Mouse (Mus musculus) left cerebral cortex, postnatal 36 days (tissue): ENCODE results near the gene Fam168b. TPM values are rescaled to one million over a fixed set of nuclear protein-coding genes. Genes with fewer than 3 reads are reported as not detected.

Source experiments
- DNase-seq, 2 experiments: peaks; one replicate each; pipeline ENCODE4 v3.0.0; 2021 to 2022; ENCODE audit warnings: low spot score in 2 of 2, mixed read lengths in 1 of 2
- intact Hi-C: fragments of 180-260 bp; cut with DNase I; formaldehyde crosslinking; loops from one replicate; pipeline ENCODE4 v1.15.1; 2025
- total RNA-seq, 2 experiments: library from RNA; stranded (reverse); gene quantifications; 2 replicates each; pipeline ENCODE4 v1.2.3; 2021

The Fam168b gene
- total RNA-seq, 2 experiments from 2014 or later = 247 to 252 TPM

GRCm38 (mm10) chr1:34852116-34852878, 9.4 kb upstream of the Fam168b start:
- DNase-seq = no peak
- intact Hi-C loops = no loop called here

GRCm38 (mm10) chr1:34851562-34851961, 8.7 kb upstream of the Fam168b start:
- intact Hi-C loops = no loop called here
- DNase-seq = peak in 1 of 2 experiments; percentile 30

- intact Hi-C loops = no loop called here
- DNase-seq = no peak
Observed at GRCm38 (mm10) chr1:34850343-34851136, 7.7 kb upstream of the Fam168b start.

- intact Hi-C loops = no loop called here
- DNase-seq = peak; percentile 87 to 89
Observed at GRCm38 (mm10) chr1:34849745-34850342, 7.0 kb upstream of the Fam168b start, which contains the start of gene Plekhb2. TSS of gene Plekhb2 (plus strand) at chr1:34849976.

- no peak for DNase-seq
- intact Hi-C loops = no loop called here
Observed at GRCm38 (mm10) chr1:34847070-34847469, 4.2 kb upstream of the Fam168b start.

GRCm38 (mm10) chr1:34842389-34842861, 440 bp downstream of the Fam168b start:
- no peak for DNase-seq
- intact Hi-C loops = loop anchor here (2.0 kb wide), 1 partner anchor 40 kb away; no protein-coding TSS in a partner anchor

GRCm38 (mm10) chr1:34841709-34842388, 1.0 kb downstream of the Fam168b start:
- no peak for DNase-seq
- intact Hi-C loops = loop anchor here (2.0 kb wide), 1 partner anchor 39 kb away; no protein-coding TSS in a partner anchor

- DNase-seq = no peak
- intact Hi-C loops = no loop called here
Observed at GRCm38 (mm10) chr1:34839241-34839640, 3.6 kb downstream of the Fam168b start.

- intact Hi-C loops = no loop called here
- no peak for DNase-seq
Observed at GRCm38 (mm10) chr1:34837951-34838689, 4.7 kb downstream of the Fam168b start.

- DNase-seq = no peak
- intact Hi-C loops = no loop called here
Observed at GRCm38 (mm10) chr1:34834904-34835303, 8.0 kb downstream of the Fam168b start.

GRCm38 (mm10) chr1:34831381-34831780, 11.5 kb downstream of the Fam168b start:
- DNase-seq = no peak
- intact Hi-C loops = no loop called here

- no peak for DNase-seq
- intact Hi-C loops = no loop called here
Observed at GRCm38 (mm10) chr1:34830934-34831333, 11.9 kb downstream of the Fam168b start.

- intact Hi-C loops = no loop called here
- no peak for DNase-seq
Observed at GRCm38 (mm10) chr1:34828528-34829294, 14.2 kb downstream of the Fam168b start.

GRCm38 (mm10) chr1:34827900-34828299, 15.0 kb downstream of the Fam168b start:
- DNase-seq = no peak
- intact Hi-C loops = no loop called here

- DNase-seq = no peak
- intact Hi-C loops = no loop called here
Observed at GRCm38 (mm10) chr1:34825909-34826308, 17.0 kb downstream of the Fam168b start.

GRCm38 (mm10) chr1:34824208-34824607, 18.7 kb downstream of the Fam168b start:
- DNase-seq = no peak
- intact Hi-C loops = no loop called here

GRCm38 (mm10) chr1:34823353-34823752, 19.5 kb downstream of the Fam168b start:
- intact Hi-C loops = no loop called here
- DNase-seq = no peak

- DNase-seq = no peak
- intact Hi-C loops = no loop called here
Observed at GRCm38 (mm10) chr1:34822746-34823145, 20.1 kb downstream of the Fam168b start.
